Mouse (Mus musculus) hindlimb bud, embryonic 11.5 days (tissue): ENCODE measurements at regions not wholly inside any gene's neighbourhood (a gene's known extent, or its start where the extent isn't known, plus 50 kb on each side); places are given as distances from the start of the nearest gene placed in this dataset.

Experiments
- DNase-seq: peaks from one replicate; pipeline ENCODE4 v3.0.0-alpha.2; 2012; ENCODE audit warnings: low read depth, low spot score; ENCODE audit errors: extremely low spot score

GRCm38 (mm10) chr6:81724601-81725545, 198.6 kb upstream of the Gcfc2 start:
- no peak for DNase-seq

- no peak for DNase-seq
Measured at GRCm38 (mm10) chr6:81731631-81732030, 191.8 kb upstream of the Gcfc2 start.

DNA sequence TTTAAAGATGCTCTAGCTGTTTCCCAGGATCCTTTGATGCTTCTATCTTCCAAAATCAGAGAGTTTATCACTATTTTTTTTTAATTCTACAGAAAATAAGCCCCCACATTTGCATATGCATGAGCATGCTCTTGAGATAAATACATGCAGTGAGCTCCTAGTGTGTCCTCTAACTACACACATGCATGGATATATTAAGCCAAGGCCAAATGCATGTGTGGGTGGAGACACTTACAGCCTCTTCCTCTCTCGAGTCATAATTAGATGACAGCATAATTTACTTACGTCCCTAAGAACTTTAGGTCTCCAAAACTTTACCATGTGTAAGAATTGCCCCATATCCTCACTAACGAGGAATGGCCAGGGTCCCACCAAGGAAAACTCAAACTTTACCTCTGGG, 189.9 kb upstream of the Gcfc2 start:
- DNase-seq, result no peak

DNA sequence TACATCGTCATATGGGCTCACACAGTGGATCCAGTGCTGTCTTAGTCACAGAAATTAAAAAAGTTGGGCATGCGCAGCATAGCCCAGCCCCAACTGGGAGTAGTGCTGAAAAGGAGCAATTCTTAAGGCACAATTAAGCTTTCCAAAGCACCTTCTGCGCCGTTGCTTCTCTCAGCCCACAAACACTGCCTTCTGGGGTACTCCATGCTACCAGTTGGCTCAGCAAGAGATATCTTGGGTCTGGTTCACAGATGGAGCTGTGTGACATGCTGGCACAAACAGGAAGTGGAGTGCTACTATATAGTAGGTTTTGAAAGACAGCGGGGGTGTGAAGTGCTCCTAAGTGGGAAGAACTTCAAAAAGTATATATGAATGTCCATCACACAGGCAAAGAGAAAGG, 185.0 kb upstream of the Gcfc2 start:
- DNase-seq, result no peak

DNA sequence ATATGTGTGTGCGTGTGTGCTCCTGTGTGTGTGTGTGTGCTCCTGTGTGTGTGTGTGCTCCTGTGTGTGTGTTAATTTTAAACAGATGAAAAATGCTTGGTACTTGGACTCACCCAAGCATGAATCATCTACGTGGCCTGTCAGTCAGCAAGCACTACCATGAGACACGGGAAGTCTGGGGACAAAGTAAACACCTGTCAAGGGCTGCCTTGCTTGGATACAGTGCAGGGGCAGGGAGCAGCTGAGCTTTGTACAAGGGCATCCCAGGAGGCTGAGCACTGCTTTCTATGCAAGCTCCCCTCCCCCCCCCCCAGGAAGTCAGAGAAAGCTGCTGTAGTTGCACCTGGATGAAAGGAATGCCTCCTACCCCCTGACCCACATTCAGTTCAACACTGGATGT, 173.8 kb upstream of the Gcfc2 start:
- no peak for DNase-seq

- DNase-seq, result no peak
Measured at GRCm38 (mm10) chr6:81751631-81752030, 171.8 kb upstream of the Gcfc2 start.

- no peak for DNase-seq
Measured at GRCm38 (mm10) chr6:81756242-81756641, 167.2 kb upstream of the Gcfc2 start.

GRCm38 (mm10) chr6:81758876-81759275, 164.6 kb upstream of the Gcfc2 start:
- no peak for DNase-seq

DNA sequence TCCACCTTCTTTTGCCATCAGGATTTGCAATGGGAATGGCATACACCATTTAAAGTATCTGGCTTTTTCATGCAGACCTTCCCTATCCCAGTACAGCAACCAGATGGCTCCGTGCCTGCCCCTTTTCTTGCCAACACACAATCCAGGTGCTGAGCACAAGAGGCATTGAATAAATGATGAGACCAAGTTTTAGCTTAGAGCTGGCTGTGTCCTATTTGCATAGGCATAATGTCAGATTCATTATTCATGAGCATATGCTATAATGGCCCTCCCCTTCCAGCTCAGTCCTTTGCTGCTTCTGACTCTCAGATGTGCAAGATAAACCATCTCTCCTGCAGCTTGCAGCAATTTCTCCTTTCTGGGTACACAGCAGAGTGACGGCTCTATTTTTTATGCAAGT, 163.3 kb upstream of the Gcfc2 start:
- no peak for DNase-seq

- DNase-seq, result no peak
Measured at GRCm38 (mm10) chr6:81765831-81766230, 157.6 kb upstream of the Gcfc2 start.

DNA sequence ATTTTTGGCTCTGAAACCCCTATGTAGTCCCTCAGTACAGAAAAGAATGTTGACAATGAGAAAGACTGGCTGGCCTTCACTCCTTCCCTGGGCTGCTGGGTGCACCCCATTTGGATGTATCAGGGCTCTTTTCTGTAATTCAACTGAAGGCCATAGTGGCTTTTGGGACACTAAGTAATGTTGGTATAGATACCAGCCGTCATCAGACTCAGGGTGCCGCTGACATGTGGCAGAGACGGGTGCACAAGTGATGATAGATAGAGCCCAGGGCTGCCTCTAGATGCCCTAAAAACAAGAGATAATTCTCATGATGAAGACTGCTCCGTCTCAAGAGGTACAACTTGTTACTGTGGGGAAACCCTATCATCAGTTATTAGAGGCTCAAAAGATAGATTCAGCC, 156.7 kb upstream of the Gcfc2 start:
- no peak for DNase-seq

- DNase-seq, result peak; percentile 35
Measured at GRCm38 (mm10) chr6:81768669-81769537, 154.6 kb upstream of the Gcfc2 start.

DNA sequence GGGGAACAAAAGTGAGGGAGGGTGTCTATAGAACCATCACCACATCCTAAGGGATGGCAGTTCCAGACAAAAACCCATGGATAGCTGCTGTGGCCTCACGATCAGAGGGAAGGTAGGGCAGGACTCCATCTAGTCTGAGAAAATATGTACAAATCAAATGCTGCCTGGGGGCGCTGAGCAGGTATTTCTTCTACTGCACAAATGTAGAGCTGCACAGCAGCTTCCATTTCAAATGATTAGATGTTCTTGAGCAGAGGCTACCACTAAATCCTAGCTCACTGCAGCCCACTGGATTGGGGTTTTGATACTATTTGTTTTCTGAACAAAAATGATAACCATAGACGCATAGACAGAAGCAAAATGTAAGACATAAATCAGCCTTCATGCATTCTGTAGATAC, 153.2 kb upstream of the Gcfc2 start:
- no peak for DNase-seq

GRCm38 (mm10) chr6:81771862-81772261, 151.6 kb upstream of the Gcfc2 start:
- DNase-seq, result no peak

GRCm38 (mm10) chr6:81782131-81782530, 141.3 kb upstream of the Gcfc2 start:
- DNase-seq, result no peak

DNA sequence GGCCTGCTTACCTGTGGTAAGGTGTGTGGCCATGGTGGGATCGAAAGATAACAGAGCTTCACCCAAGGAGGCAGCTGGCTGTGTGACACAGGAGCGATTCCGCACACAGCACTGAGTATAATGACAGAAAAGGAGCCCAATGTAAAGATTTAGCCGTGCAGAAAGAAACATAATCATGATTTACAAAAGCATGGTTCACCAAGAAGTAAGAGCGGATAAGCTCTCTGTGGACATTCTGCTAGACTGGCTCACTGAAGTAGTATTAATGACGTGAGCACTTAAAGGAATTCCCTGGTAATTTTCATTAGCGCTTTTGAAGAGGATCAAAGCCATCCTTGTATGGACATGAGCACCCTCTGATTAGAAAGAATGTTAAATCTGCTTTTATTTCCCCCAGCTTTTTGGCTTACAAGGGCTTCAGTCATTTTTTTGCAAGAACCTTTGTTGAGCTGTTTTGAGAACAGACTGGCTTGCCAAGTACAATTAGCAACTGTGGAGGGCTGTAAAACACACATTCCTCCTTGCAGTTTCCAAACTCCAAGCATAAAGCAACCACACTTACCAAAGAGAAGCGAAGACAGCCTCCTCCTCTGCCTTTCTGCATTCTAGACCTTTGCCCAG, 140.5 kb upstream of the Gcfc2 start:
- DNase-seq, result no peak

DNA sequence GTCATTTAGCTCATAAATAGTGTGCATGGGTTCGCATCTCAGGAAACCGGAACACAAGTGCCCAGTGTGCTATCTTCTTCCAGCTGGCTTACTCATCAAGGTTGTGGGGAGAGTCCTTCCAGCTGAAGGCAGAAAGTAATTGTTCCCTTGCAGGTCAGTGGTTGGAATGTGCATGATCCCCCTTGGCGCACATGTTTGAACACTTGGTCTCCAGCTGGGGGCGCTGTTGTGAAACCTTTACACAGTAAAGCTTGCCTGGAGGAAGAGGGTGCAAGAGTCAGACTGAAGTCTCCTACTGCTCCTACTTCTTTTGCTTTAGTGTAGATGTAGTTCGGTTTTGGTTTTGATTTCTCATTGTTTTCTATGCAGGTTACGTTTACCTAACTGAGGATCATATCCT, 128.2 kb upstream of the Gcfc2 start:
- DNase-seq, result no peak

DNA sequence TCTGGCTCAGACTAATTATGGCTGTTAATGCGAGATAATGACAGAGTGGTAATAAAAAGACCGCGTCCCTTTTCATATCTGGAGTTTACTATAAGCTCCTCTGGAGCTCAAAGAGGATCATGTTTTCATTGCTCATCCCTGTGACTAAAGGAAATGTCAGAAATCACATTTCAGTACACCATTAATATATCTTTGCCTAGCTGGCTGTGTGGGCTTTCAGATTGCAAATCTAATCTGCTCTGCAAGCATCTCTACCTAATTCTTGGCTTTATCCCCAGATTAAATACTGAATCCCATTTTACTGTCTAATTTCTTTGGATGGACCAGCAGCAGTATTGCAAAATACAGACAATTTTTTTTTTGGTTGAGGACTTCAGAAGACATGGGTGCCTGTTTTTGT, 122.6 kb upstream of the Gcfc2 start:
- DNase-seq, result no peak

GRCm38 (mm10) chr6:81801804-81802203, 121.7 kb upstream of the Gcfc2 start:
- no peak for DNase-seq

GRCm38 (mm10) chr6:81805942-81806341, 117.5 kb upstream of the Gcfc2 start:
- DNase-seq, result no peak

GRCm38 (mm10) chr6:81808712-81809111, 114.8 kb upstream of the Gcfc2 start:
- DNase-seq, result no peak
